Mouse (Mus musculus): ENCODE results near the gene Rsph1. TPM values are rescaled to one million over a fixed set of nuclear protein-coding genes. Genes with fewer than 3 reads are reported as not detected.
A peak's percentile ranks its signal among the peaks of the same experiment; 100 is the strongest.

Rsph1 gene
- 20.1 and 24.0 TPM in 2 replicates for polyA plus RNA-seq (2015; fragmentation: Nextera tagmentation; extraction: Ambion mirVana)

GRCm38 (mm10) chr17:31276922-31277918, at the start of gene Rsph1:
Gene Rsph1, minus strand, starts transcription at chr17:31277383.
- Histone ChIP-seq H3K4me3 (ENCODE audit: low read length) (peak within 1 kb of the TSS; percentile 52), H3K4me2 (ENCODE audit: low read depth, low read length) (peak within 1 kb of the TSS; percentile 74), H3K9ac (ENCODE audit: low read length) (peak within 1 kb of the TSS; percentile 27), H3K27me3 (ENCODE audit: control insufficient read depth, insufficient read depth, low read depth, low read length) (no peaks in the 10 kb centered on the region), H3K4me1 (replicated peaks; ENCODE audit: control insufficient read depth, insufficient read depth, low read length) (peaks cover 6% of the 10 kb centered on the region), H3K36me3 (ENCODE audit: control insufficient read depth, insufficient read depth, low read length) (no peaks in the 10 kb centered on the region), H3K9me3 (ENCODE audit: control insufficient read depth, low read length) (no peaks in the 10 kb centered on the region), H3K27ac (ENCODE audit: low read length) (no peak within 1 kb of the TSS)
- peak; percentile 90 for ATAC-seq (ENCODE audit: low read depth)
- WGBS = 9% methylated on average over 43 of the region's 44 CpGs

GRCm38 (mm10) chr17:31326220-31326852, 49.2 kb upstream of the Rsph1 start:
- no peaks in the 10 kb centered on the region for H3K36me3 ChIP-seq (ENCODE audit: control insufficient read depth, insufficient read depth, low read length)
- H3K4me3 ChIP-seq (ENCODE audit: low read length) = no peak overlapping the region
- WGBS = 42% methylated on average over 9 of the region's 9 CpGs
- no peak overlapping the region; the same call in 1 of the 2 replicates for H3K27ac ChIP-seq (ENCODE audit: low read length)
- no peak for ATAC-seq (ENCODE audit: low read depth)
- H3K4me1 ChIP-seq (replicated peaks; ENCODE audit: control insufficient read depth, insufficient read depth, low read length) = peaks cover 22% of the 10 kb centered on the region
- H3K9me3 ChIP-seq (ENCODE audit: control insufficient read depth, low read length) = no peaks in the 10 kb centered on the region
- no peaks in the 10 kb centered on the region for H3K27me3 ChIP-seq (ENCODE audit: control insufficient read depth, insufficient read depth, low read depth, low read length)
- no peak overlapping the region for H3K4me2 ChIP-seq (ENCODE audit: low read depth, low read length)
- H3K9ac ChIP-seq (ENCODE audit: low read length) = peak overlapping the region; percentile 29; the same call in 1 of the 2 replicates

- WGBS = 44% methylated on average over 13 of the region's 13 CpGs
- H3K4me2 ChIP-seq (ENCODE audit: low read depth, low read length) = no peak overlapping the region
- H3K4me3 ChIP-seq (ENCODE audit: low read length) = no peak overlapping the region
- H3K4me1 ChIP-seq (replicated peaks; ENCODE audit: control insufficient read depth, insufficient read depth, low read length) = peaks cover 22% of the 10 kb centered on the region
- H3K9ac ChIP-seq (ENCODE audit: low read length) = peak overlapping the region; percentile 21; the same call in 1 of the 2 replicates
- H3K9me3 ChIP-seq (ENCODE audit: control insufficient read depth, low read length) = no peaks in the 10 kb centered on the region
- peak; percentile 76 for ATAC-seq (ENCODE audit: low read depth)
- peak overlapping the region; percentile 62 for H3K27ac ChIP-seq (ENCODE audit: low read length)
- no peaks in the 10 kb centered on the region for H3K36me3 ChIP-seq (ENCODE audit: control insufficient read depth, insufficient read depth, low read length)
- no peaks in the 10 kb centered on the region for H3K27me3 ChIP-seq (ENCODE audit: control insufficient read depth, insufficient read depth, low read depth, low read length)
Measured at GRCm38 (mm10) chr17:31325451-31326219, 48.5 kb upstream of the Rsph1 start.

GRCm38 (mm10) chr17:31324227-31324626, 47.0 kb upstream of the Rsph1 start:
- peak overlapping the region; percentile 29; the same call in 1 of the 2 replicates for H3K9ac ChIP-seq (ENCODE audit: low read length)
- H3K4me3 ChIP-seq (ENCODE audit: low read length) = no peak overlapping the region
- no peak for ATAC-seq (ENCODE audit: low read depth)
- H3K27ac ChIP-seq (ENCODE audit: low read length) = no peak overlapping the region
- no peaks in the 10 kb centered on the region for H3K27me3 ChIP-seq (ENCODE audit: control insufficient read depth, insufficient read depth, low read depth, low read length)
- H3K4me1 ChIP-seq (replicated peaks; ENCODE audit: control insufficient read depth, insufficient read depth, low read length) = peaks cover 30% of the 10 kb centered on the region
- H3K9me3 ChIP-seq (ENCODE audit: control insufficient read depth, low read length) = no peaks in the 10 kb centered on the region
- no peak overlapping the region for H3K4me2 ChIP-seq (ENCODE audit: low read depth, low read length)
- WGBS = 79% methylated on average over 8 of the region's 8 CpGs
- H3K36me3 ChIP-seq (ENCODE audit: control insufficient read depth, insufficient read depth, low read length) = no peaks in the 10 kb centered on the region

GRCm38 (mm10) chr17:31323379-31323778, 46.2 kb upstream of the Rsph1 start:
- H3K36me3 ChIP-seq (ENCODE audit: control insufficient read depth, insufficient read depth, low read length) = no peaks in the 10 kb centered on the region
- H3K9ac ChIP-seq (ENCODE audit: low read length) = no peak overlapping the region
- no peak for ATAC-seq (ENCODE audit: low read depth)
- H3K27ac ChIP-seq (ENCODE audit: low read length) = no peak overlapping the region
- H3K4me2 ChIP-seq (ENCODE audit: low read depth, low read length) = no peak overlapping the region
- peaks cover 30% of the 10 kb centered on the region for H3K4me1 ChIP-seq (replicated peaks; ENCODE audit: control insufficient read depth, insufficient read depth, low read length)
- H3K27me3 ChIP-seq (ENCODE audit: control insufficient read depth, insufficient read depth, low read depth, low read length) = no peaks in the 10 kb centered on the region
- H3K4me3 ChIP-seq (ENCODE audit: low read length) = no peak overlapping the region
- WGBS = 61% methylated on average over 4 of the region's 4 CpGs
- H3K9me3 ChIP-seq (ENCODE audit: control insufficient read depth, low read length) = no peaks in the 10 kb centered on the region

- no peak overlapping the region for H3K4me3 ChIP-seq (ENCODE audit: low read length)
- no peak for ATAC-seq (ENCODE audit: low read depth)
- no peaks in the 10 kb centered on the region for H3K9me3 ChIP-seq (ENCODE audit: control insufficient read depth, low read length)
- H3K9ac ChIP-seq (ENCODE audit: low read length) = no peak overlapping the region
- H3K36me3 ChIP-seq (ENCODE audit: control insufficient read depth, insufficient read depth, low read length) = no peaks in the 10 kb centered on the region
- H3K27me3 ChIP-seq (ENCODE audit: control insufficient read depth, insufficient read depth, low read depth, low read length) = no peaks in the 10 kb centered on the region
- 59% methylated on average over 4 of the region's 4 CpGs for WGBS
- no peak overlapping the region for H3K27ac ChIP-seq (ENCODE audit: low read length)
- H3K4me2 ChIP-seq (ENCODE audit: low read depth, low read length) = no peak overlapping the region
- H3K4me1 ChIP-seq (replicated peaks; ENCODE audit: control insufficient read depth, insufficient read depth, low read length) = peaks cover 30% of the 10 kb centered on the region
Measured at GRCm38 (mm10) chr17:31322446-31322845, 45.3 kb upstream of the Rsph1 start.

GRCm38 (mm10) chr17:31321425-31321824, 44.2 kb upstream of the Rsph1 start:
- ATAC-seq (ENCODE audit: low read depth) = no peak
- H3K4me1 ChIP-seq (replicated peaks; ENCODE audit: control insufficient read depth, insufficient read depth, low read length) = peaks cover 28% of the 10 kb centered on the region
- no peak overlapping the region for H3K27ac ChIP-seq (ENCODE audit: low read length)
- H3K36me3 ChIP-seq (ENCODE audit: control insufficient read depth, insufficient read depth, low read length) = no peaks in the 10 kb centered on the region
- no peak overlapping the region for H3K9ac ChIP-seq (ENCODE audit: low read length)
- H3K27me3 ChIP-seq (ENCODE audit: control insufficient read depth, insufficient read depth, low read depth, low read length) = no peaks in the 10 kb centered on the region
- H3K9me3 ChIP-seq (ENCODE audit: control insufficient read depth, low read length) = no peaks in the 10 kb centered on the region
- 76% methylated on average over 12 of the region's 12 CpGs for WGBS
- no peak overlapping the region for H3K4me3 ChIP-seq (ENCODE audit: low read length)
- H3K4me2 ChIP-seq (ENCODE audit: low read depth, low read length) = no peak overlapping the region

- ATAC-seq (ENCODE audit: low read depth) = peak; percentile 63
- Histone ChIP-seq H3K9ac (ENCODE audit: low read length) (no peak overlapping the region), H3K36me3 (ENCODE audit: control insufficient read depth, insufficient read depth, low read length) (no peaks in the 10 kb centered on the region), H3K27ac (ENCODE audit: low read length) (peak overlapping the region; percentile 78), H3K9me3 (ENCODE audit: control insufficient read depth, low read length) (no peaks in the 10 kb centered on the region), H3K4me3 (ENCODE audit: low read length) (no peak overlapping the region), H3K4me2 (ENCODE audit: low read depth, low read length) (no peak overlapping the region), H3K4me1 (replicated peaks; ENCODE audit: control insufficient read depth, insufficient read depth, low read length) (peaks cover 17% of the 10 kb centered on the region), H3K27me3 (ENCODE audit: control insufficient read depth, insufficient read depth, low read depth, low read length) (no peaks in the 10 kb centered on the region)
- 72% methylated on average over 19 of the region's 19 CpGs for WGBS
Measured at GRCm38 (mm10) chr17:31318906-31319767, 42.0 kb upstream of the Rsph1 start.
